Mouse (Mus musculus): Measurements from ENCODE around the gene Rpl13a. TPM values are rescaled to one million over a fixed set of nuclear protein-coding genes. Genes with fewer than 3 reads are reported as not detected.

Gene Rpl13a
- polyA plus RNA-seq, 1 experiment from 2014 or later: 1,418 TPM

- DNase-seq (ENCODE audit: low spot score) (peak; percentile 73), ATAC-seq (replicated peaks; ENCODE audit: insufficient number of reproducible peaks, low FRiP score, low TSS enrichment, low read depth) (no peak)
- H3K27ac ChIP-seq (replicated peaks; ENCODE audit: low read depth, low read length): peak overlapping the region; percentile 77; the same call in 1 of the 2 replicates
- peaks cover 3% of the 10 kb centered on the region for H3K4me1 ChIP-seq (ENCODE audit: control insufficient read depth, insufficient read depth, low read length)
- H3K9ac ChIP-seq (replicated peaks; ENCODE audit: low read length): no peak overlapping the region
- WGBS: 24% methylated on average over 7 of the region's 7 CpGs
- H3K9me3 ChIP-seq (replicated peaks; ENCODE audit: control insufficient read depth, low read length): no peaks in the 10 kb centered on the region
- H3K36me3 ChIP-seq (replicated peaks; ENCODE audit: control insufficient read depth, insufficient read depth, low read depth, low read length): peaks cover 24% of the 10 kb centered on the region
- H3K4me3 ChIP-seq (ENCODE audit: low read depth, low read length): no peak overlapping the region
- H3K27me3 ChIP-seq (ENCODE audit: control insufficient read depth, insufficient read depth, low read length): no peaks in the 10 kb centered on the region
- H3K4me2 ChIP-seq (ENCODE audit: low read depth, low read length): peak overlapping the region; percentile 21; the same call in 1 of the 2 replicates
These were observed 3.4 kb downstream of the Rpl13a start for GRCm38 (mm10) chr7:45125144-45125600.

- ATAC-seq (replicated peaks; ENCODE audit: insufficient number of reproducible peaks, low FRiP score, low TSS enrichment, low read depth): peak; percentile 82
- H3K4me1 ChIP-seq (ENCODE audit: control insufficient read depth, insufficient read depth, low read length): peaks cover 3% of the 10 kb centered on the region
These were observed 4.1 kb downstream of the Rpl13a start, which contains the start of gene Rps11 for GRCm38 (mm10) chr7:45124224-45125143. Gene Rps11 (minus strand): TSS chr7:45124439.

GRCm38 (mm10) chr7:45123186-45123570 lies 5.4 kb downstream of the Rpl13a start:
- H3K4me1 ChIP-seq (ENCODE audit: control insufficient read depth, insufficient read depth, low read length): peaks cover 3% of the 10 kb centered on the region
- H3K27me3 ChIP-seq (ENCODE audit: control insufficient read depth, insufficient read depth, low read length): no peaks in the 10 kb centered on the region
- no peak overlapping the region for H3K27ac ChIP-seq (replicated peaks; ENCODE audit: low read depth, low read length)
- peak; percentile 42 for DNase-seq (ENCODE audit: low spot score)
- ATAC-seq (replicated peaks; ENCODE audit: insufficient number of reproducible peaks, low FRiP score, low TSS enrichment, low read depth): no peak
- 22% methylated on average over 12 of the region's 12 CpGs for WGBS
- H3K9ac ChIP-seq (replicated peaks; ENCODE audit: low read length): peak overlapping the region; percentile 89
- no peaks in the 10 kb centered on the region for H3K9me3 ChIP-seq (replicated peaks; ENCODE audit: control insufficient read depth, low read length)
- peaks cover 27% of the 10 kb centered on the region for H3K36me3 ChIP-seq (replicated peaks; ENCODE audit: control insufficient read depth, insufficient read depth, low read depth, low read length)
- peak overlapping the region; percentile 63 for H3K4me2 ChIP-seq (ENCODE audit: low read depth, low read length)
- peak overlapping the region; percentile 65 for H3K4me3 ChIP-seq (ENCODE audit: low read depth, low read length)

More at GRCm38 (mm10) chr7:45124224-45125143, 4.1 kb downstream of the Rpl13a start, which contains the start of gene Rps11:
- WGBS: under 1% methylated on average over 59 of the region's 59 CpGs
- H3K4me2 ChIP-seq (ENCODE audit: low read depth, low read length): peak within 1 kb of the TSS; percentile 63
- peak within 1 kb of the TSS; percentile 65 for H3K4me3 ChIP-seq (ENCODE audit: low read depth, low read length)
- no peaks in the 10 kb centered on the region for H3K9me3 ChIP-seq (replicated peaks; ENCODE audit: control insufficient read depth, low read length)
- peaks cover 27% of the 10 kb centered on the region for H3K36me3 ChIP-seq (replicated peaks; ENCODE audit: control insufficient read depth, insufficient read depth, low read depth, low read length)
- peak; percentile 100 for DNase-seq (ENCODE audit: low spot score)
- H3K27ac ChIP-seq (replicated peaks; ENCODE audit: low read depth, low read length): peak within 1 kb of the TSS; percentile 77
- peak within 1 kb of the TSS; percentile 89 for H3K9ac ChIP-seq (replicated peaks; ENCODE audit: low read length)
- H3K27me3 ChIP-seq (ENCODE audit: control insufficient read depth, insufficient read depth, low read length): no peaks in the 10 kb centered on the region

- no peaks in the 10 kb centered on the region for H3K9me3 ChIP-seq (replicated peaks; ENCODE audit: control insufficient read depth, low read length)
- peak overlapping the region; percentile 89 for H3K9ac ChIP-seq (replicated peaks; ENCODE audit: low read length)
- H3K4me3 ChIP-seq (ENCODE audit: low read depth, low read length): peak overlapping the region; percentile 65
- DNase-seq (ENCODE audit: low spot score) (no peak), ATAC-seq (replicated peaks; ENCODE audit: insufficient number of reproducible peaks, low FRiP score, low TSS enrichment, low read depth) (no peak)
- H3K36me3 ChIP-seq (replicated peaks; ENCODE audit: control insufficient read depth, insufficient read depth, low read depth, low read length): peaks cover 27% of the 10 kb centered on the region
- no peaks in the 10 kb centered on the region for H3K27me3 ChIP-seq (ENCODE audit: control insufficient read depth, insufficient read depth, low read length)
- 85% methylated on average over 15 of the region's 15 CpGs for WGBS
- H3K4me2 ChIP-seq (ENCODE audit: low read depth, low read length): peak overlapping the region; percentile 63
- H3K27ac ChIP-seq (replicated peaks; ENCODE audit: low read depth, low read length): no peak overlapping the region
- H3K4me1 ChIP-seq (ENCODE audit: control insufficient read depth, insufficient read depth, low read length): peaks cover 3% of the 10 kb centered on the region
These were observed 5.9 kb downstream of the Rpl13a start for GRCm38 (mm10) chr7:45122561-45123185.

GRCm38 (mm10) chr7:45121966-45122365 lies 6.6 kb downstream of the Rpl13a start:
- Histone ChIP-seq H3K9ac (replicated peaks; ENCODE audit: low read length) (peak overlapping the region; percentile 22; the same call in 1 of the 2 replicates), H3K4me1 (ENCODE audit: control insufficient read depth, insufficient read depth, low read length) (peaks cover 3% of the 10 kb centered on the region; the same call in 1 of the 2 replicates), H3K4me3 (ENCODE audit: low read depth, low read length) (no peak overlapping the region), H3K27ac (replicated peaks; ENCODE audit: low read depth, low read length) (no peak overlapping the region), H3K36me3 (replicated peaks; ENCODE audit: control insufficient read depth, insufficient read depth, low read depth, low read length) (peaks cover 27% of the 10 kb centered on the region), H3K27me3 (ENCODE audit: control insufficient read depth, insufficient read depth, low read length) (no peaks in the 10 kb centered on the region), H3K9me3 (replicated peaks; ENCODE audit: control insufficient read depth, low read length) (no peaks in the 10 kb centered on the region), H3K4me2 (ENCODE audit: low read depth, low read length) (no peak overlapping the region)
- ATAC-seq (replicated peaks; ENCODE audit: insufficient number of reproducible peaks, low FRiP score, low TSS enrichment, low read depth) (no peak), DNase-seq (ENCODE audit: low spot score) (no peak)

GRCm38 (mm10) chr7:45121404-45121803 lies 7.2 kb downstream of the Rpl13a start:
- peaks cover 25% of the 10 kb centered on the region for H3K36me3 ChIP-seq (replicated peaks; ENCODE audit: control insufficient read depth, insufficient read depth, low read depth, low read length)
- H3K4me2 ChIP-seq (ENCODE audit: low read depth, low read length): no peak overlapping the region
- H3K9ac ChIP-seq (replicated peaks; ENCODE audit: low read length): peak overlapping the region; percentile 22; the same call in 1 of the 2 replicates
- peaks cover 3% of the 10 kb centered on the region; the same call in 1 of the 2 replicates for H3K4me1 ChIP-seq (ENCODE audit: control insufficient read depth, insufficient read depth, low read length)
- DNase-seq (ENCODE audit: low spot score) (no peak), ATAC-seq (replicated peaks; ENCODE audit: insufficient number of reproducible peaks, low FRiP score, low TSS enrichment, low read depth) (no peak)
- H3K9me3 ChIP-seq (replicated peaks; ENCODE audit: control insufficient read depth, low read length): no peaks in the 10 kb centered on the region
- no peaks in the 10 kb centered on the region for H3K27me3 ChIP-seq (ENCODE audit: control insufficient read depth, insufficient read depth, low read length)
- 68% methylated on average over 8 of the region's 8 CpGs for WGBS
- no peak overlapping the region for H3K27ac ChIP-seq (replicated peaks; ENCODE audit: low read depth, low read length)
- no peak overlapping the region for H3K4me3 ChIP-seq (ENCODE audit: low read depth, low read length)

- Histone ChIP-seq H3K9me3 (replicated peaks; ENCODE audit: control insufficient read depth, low read length) (no peaks in the 10 kb centered on the region), H3K4me2 (ENCODE audit: low read depth, low read length) (no peak overlapping the region), H3K9ac (replicated peaks; ENCODE audit: low read length) (no peak overlapping the region), H3K27me3 (ENCODE audit: control insufficient read depth, insufficient read depth, low read length) (no peaks in the 10 kb centered on the region), H3K36me3 (replicated peaks; ENCODE audit: control insufficient read depth, insufficient read depth, low read depth, low read length) (peaks cover 22% of the 10 kb centered on the region), H3K4me3 (ENCODE audit: low read depth, low read length) (no peak overlapping the region), H3K27ac (replicated peaks; ENCODE audit: low read depth, low read length) (no peak overlapping the region), H3K4me1 (ENCODE audit: control insufficient read depth, insufficient read depth, low read length) (peaks cover 3% of the 10 kb centered on the region; the same call in 1 of the 2 replicates)
- ATAC-seq (replicated peaks; ENCODE audit: insufficient number of reproducible peaks, low FRiP score, low TSS enrichment, low read depth): no peak
- no peak for DNase-seq (ENCODE audit: low spot score)
- 82% methylated on average over 5 of the region's 5 CpGs for WGBS
These were observed 8.5 kb downstream of the Rpl13a start for GRCm38 (mm10) chr7:45119780-45120709.

Measured in embryonic facial prominence, embryonic 11.5 days (tissue).